Mouse (Mus musculus) NIH3T3 (cell line): Measurements from ENCODE around the gene 2300003K06Rik.
A peak's percentile ranks its signal among the peaks of the same experiment; 100 is the strongest.
"Not testable (repeated sequence)": the region's sequence is repeated elsewhere in the genome, so short reads cannot be mapped to it uniquely, and the experiment has no call there.

Experiments
- DNase-seq: peaks from one replicate; pipeline ENCODE4 v3.0.0-alpha.2; 2012; ENCODE audit warnings: low read depth

Gene 2300003K06Rik

GRCm38 (mm10) chr11:99837966-99838365, at the start of gene 2300003K06Rik:
Gene 2300003K06Rik (minus strand): TSS chr11:99838066.
- DNase-seq = no peak

- DNase-seq = not testable (repeated sequence)
These were observed 41.0 kb upstream of the 2300003K06Rik start, which contains the start of gene Gm11567 for GRCm38 (mm10) chr11:99878887-99879286. Gene Gm11567 (plus strand): TSS chr11:99879187.

DNA sequence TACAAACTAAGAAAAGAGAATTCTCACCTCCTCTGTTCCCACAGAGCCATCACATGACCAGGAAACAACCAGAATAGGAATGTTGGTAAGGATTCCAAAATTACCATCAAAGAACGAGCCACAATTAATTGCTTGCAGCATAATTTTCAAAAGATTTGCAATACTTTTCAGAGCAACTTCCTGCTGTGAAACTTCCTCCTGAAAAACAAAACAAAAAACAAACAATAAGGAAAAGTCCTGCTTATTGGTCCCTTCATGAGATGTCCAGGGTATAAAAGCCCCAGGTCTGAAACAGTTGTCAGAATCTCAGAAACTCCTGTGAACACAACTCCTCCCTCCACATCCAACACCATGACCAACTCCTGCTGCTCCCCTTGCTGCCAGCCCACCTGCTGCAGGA, 35.2 kb upstream of the 2300003K06Rik start, which contains the start of gene Krtap9-1:
Gene Krtap9-1 (plus strand): TSS at position 301 of the 400 bp plus-strand sequence.
- not testable (repeated sequence) for DNase-seq

DNA sequence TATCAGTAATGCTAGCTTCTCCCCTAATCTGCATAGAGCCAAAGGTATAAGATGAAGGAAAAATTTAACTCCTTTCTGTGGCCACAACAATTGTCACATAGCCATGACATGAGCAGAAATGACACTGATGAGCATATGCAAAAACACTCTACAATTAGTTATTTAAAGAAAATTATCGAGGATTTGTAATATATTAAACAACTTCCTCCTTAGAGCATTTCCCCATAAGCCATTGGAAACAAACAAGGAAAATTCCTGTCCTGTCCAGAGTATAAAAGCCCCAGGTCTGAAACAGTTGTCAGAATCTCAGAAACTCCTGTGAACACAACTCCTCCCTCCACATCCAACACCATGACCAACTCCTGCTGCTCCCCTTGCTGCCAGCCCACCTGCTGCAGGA, 26.3 kb upstream of the 2300003K06Rik start, which contains the start of gene Gm11559:
Gene Gm11559 (plus strand): TSS at position 301 of the 400 bp plus-strand sequence.
- not testable (repeated sequence) for DNase-seq

DNA sequence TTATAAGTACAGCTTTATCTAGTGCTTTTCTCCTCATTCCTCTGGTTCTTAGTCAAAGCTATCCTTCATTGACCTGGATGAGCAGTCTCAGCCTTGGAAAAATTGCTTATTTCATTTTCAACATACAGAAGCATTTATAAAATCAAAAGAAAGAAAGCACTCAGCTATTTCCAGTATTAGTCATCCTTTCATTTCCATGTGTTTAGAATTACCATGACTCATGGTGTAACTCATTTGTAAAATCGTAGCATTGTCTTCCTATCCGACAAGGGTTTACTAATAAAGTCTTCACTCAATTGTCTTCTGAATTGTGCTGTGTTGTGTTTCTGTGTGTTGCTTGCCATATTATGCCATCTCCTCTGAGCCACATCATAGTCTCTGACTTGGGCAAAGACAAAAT, 20.9 kb upstream of the 2300003K06Rik start:
- DNase-seq = peak; percentile 41

DNA sequence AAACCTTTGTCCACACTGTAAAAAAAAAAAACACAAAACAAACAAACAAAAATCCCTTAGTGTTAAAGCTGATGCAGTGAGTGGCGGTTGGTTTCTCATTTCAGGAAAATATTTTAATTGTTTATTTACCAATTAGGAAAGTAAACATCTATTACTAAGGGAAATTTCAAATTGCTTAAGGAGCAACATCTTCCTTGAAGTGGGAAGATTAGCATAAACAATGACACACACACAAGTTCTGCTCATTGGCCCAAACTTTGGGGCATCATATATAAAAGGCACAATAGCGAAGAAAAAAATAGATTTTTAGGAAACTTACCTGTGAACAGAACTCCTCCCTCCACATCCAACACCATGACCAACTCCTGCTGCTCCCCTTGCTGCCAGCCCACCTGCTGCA, 19.8 kb upstream of the 2300003K06Rik start, which contains the start of gene Gm11568:
Gene Gm11568 (plus strand): TSS at position 301 of the 400 bp plus-strand sequence.
- DNase-seq = no peak

DNA sequence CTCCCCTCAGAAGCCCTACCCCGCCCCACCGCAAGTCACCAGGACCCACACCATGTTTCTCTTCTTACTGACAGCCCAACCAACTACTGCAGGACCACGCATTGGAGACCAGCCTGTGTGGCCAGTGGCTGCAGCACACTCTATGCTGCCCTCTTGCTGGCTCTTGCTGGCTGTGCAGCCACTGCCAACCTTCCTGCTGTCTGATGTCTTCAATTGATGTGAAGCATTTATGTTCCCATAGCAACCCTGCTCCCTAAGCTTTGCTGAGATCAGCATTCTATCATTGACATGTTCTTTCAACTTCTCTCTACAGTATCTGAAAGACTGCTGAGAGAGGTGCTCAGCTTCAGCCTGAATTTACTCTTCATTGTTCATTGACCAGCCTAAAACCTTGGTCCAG, 16.3 kb upstream of the 2300003K06Rik start:
- DNase-seq = peak; percentile 19

GRCm38 (mm10) chr11:99851508-99851907, 13.6 kb upstream of the 2300003K06Rik start, which contains the start of gene Krtap4-16:
Gene Krtap4-16 (minus strand): TSS chr11:99851608.
- DNase-seq = no peak

GRCm38 (mm10) chr11:99846746-99847145, 8.9 kb upstream of the 2300003K06Rik start:
- no peak for DNase-seq

GRCm38 (mm10) chr11:99842185-99842584, 4.3 kb upstream of the 2300003K06Rik start:
- no peak for DNase-seq

GRCm38 (mm10) chr11:99815566-99815965, 22.3 kb downstream of the 2300003K06Rik start, which contains the start of gene Gm11564:
Gene Gm11564 (minus strand): TSS chr11:99815666.
- not testable (repeated sequence) for DNase-seq

DNA sequence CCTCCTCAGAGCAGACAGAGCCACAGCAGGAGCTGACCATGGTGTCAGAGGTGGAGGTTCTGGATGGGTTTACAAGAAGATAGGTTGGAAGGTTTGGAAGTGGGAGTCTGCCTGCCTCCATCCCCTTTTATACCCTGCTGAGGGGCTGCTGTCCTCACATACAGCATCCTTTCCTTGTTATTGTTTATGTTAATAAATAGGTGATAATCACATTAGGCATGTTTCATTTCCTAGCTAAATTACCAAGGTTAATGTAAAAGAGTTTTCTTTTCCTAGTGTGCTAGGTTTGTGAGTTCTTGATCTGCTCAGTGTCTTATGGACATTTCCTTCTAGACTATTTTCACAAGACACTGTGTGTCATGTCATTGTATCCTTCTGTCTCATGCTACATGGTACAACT, 28.1 kb downstream of the 2300003K06Rik start, which contains the start of gene Krtap4-13:
Gene Krtap4-13 (minus strand): TSS at position 101 of the 400 bp plus-strand sequence.
- not testable (repeated sequence) for DNase-seq

- not testable (repeated sequence) for DNase-seq
These were observed 33.5 kb downstream of the 2300003K06Rik start, which contains the start of gene Gm11554 for GRCm38 (mm10) chr11:99804346-99804745. Gene Gm11554 (minus strand): TSS chr11:99804446.

GRCm38 (mm10) chr11:99798832-99799231, 39.0 kb downstream of the 2300003K06Rik start, which contains the start of gene Gm11569:
Gene Gm11569 (minus strand): TSS chr11:99798932.
- DNase-seq = not testable (repeated sequence)

DNA sequence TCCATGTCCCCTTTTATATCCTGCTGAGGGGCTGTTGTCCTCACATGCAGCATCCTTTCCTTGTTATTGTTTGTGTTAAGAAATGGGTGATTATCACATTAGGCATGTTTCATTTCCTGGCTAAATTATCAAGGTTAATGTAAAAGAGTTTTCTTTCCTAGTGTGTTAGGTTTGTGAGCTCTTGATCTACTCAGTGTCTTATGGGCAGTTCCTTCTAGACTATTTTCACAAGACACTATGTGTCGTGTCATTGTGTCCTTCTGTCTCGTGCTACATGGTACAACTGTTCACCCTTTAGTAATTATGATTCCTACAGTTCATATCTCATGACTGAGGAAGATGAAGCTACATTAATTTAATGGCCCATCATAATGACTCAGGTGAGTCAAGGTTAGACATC, 44.5 kb downstream of the 2300003K06Rik start, which contains the start of gene Gm11596:
Gene Gm11596 (minus strand): TSS at position 101 of the 400 bp plus-strand sequence.
- no peak for DNase-seq
